Mouse (Mus musculus): Measurements from ENCODE around the gene Dcaf10. TPM values are rescaled to one million over a fixed set of nuclear protein-coding genes. Genes with fewer than 3 reads are reported as not detected.
A peak's percentile ranks its signal among the peaks of the same experiment; 100 is the strongest.

Dcaf10 gene
- polyA plus RNA-seq, 1 experiment from 2014 or later = 10.7 TPM

- H3K9ac ChIP-seq = no peak overlapping the region
Measured at GRCm38 (mm10) chr4:45399421-45400210, 57.7 kb downstream of the Dcaf10 start.

GRCm38 (mm10) chr4:45402281-45402680, 60.4 kb downstream of the Dcaf10 start:
- Histone ChIP-seq H3K4me2 (no peak overlapping the region), H3K4me3 (replicated peaks) (no peak overlapping the region), H3K27me3 (replicated peaks) (no peaks in the 10 kb centered on the region), H3K4me1 (peaks cover 16% of the 10 kb centered on the region), H3K27ac (no peak overlapping the region), H3K9me3 (no peaks in the 10 kb centered on the region), H3K9ac (no peak overlapping the region), H3K36me3 (peaks cover 32% of the 10 kb centered on the region)
- 91% methylated on average over 4 of the region's 4 CpGs for WGBS
- no peak for ATAC-seq (ENCODE audit: insufficient read depth, low FRiP score, low read depth)

More at GRCm38 (mm10) chr4:45399421-45400210, 57.7 kb downstream of the Dcaf10 start:
- no peaks in the 10 kb centered on the region for H3K4me1 ChIP-seq
- H3K27me3 ChIP-seq (replicated peaks) = no peaks in the 10 kb centered on the region
- ATAC-seq (ENCODE audit: insufficient read depth, low FRiP score, low read depth) = no peak
- H3K9me3 ChIP-seq = no peaks in the 10 kb centered on the region
- no peak overlapping the region for H3K4me3 ChIP-seq (replicated peaks)
- H3K27ac ChIP-seq = no peak overlapping the region
- WGBS = 94% methylated on average over 45 of the region's 45 CpGs
- H3K36me3 ChIP-seq = peaks cover 35% of the 10 kb centered on the region
- H3K4me2 ChIP-seq = no peak overlapping the region

GRCm38 (mm10) chr4:45402878-45403498, 61.1 kb downstream of the Dcaf10 start:
- no peak overlapping the region for H3K4me2 ChIP-seq
- H3K4me1 ChIP-seq = peaks cover 20% of the 10 kb centered on the region
- 65% methylated on average over 7 of the region's 7 CpGs for WGBS
- H3K36me3 ChIP-seq = peaks cover 32% of the 10 kb centered on the region
- no peak overlapping the region for H3K9ac ChIP-seq
- H3K27ac ChIP-seq = peak overlapping the region; percentile 59; the same call in 1 of the 2 replicates
- peak; percentile 84 for ATAC-seq (ENCODE audit: insufficient read depth, low FRiP score, low read depth)
- no peak overlapping the region; the same call in 1 of the 2 replicates for H3K4me3 ChIP-seq (replicated peaks)
- H3K27me3 ChIP-seq (replicated peaks) = no peaks in the 10 kb centered on the region
- no peaks in the 10 kb centered on the region for H3K9me3 ChIP-seq

- Histone ChIP-seq H3K4me3 (replicated peaks) (no peak overlapping the region; the same call in 1 of the 2 replicates), H3K4me1 (peaks cover 20% of the 10 kb centered on the region), H3K36me3 (peaks cover 32% of the 10 kb centered on the region), H3K4me2 (peak overlapping the region; percentile 10; the same call in 1 of the 2 replicates), H3K27me3 (replicated peaks) (no peaks in the 10 kb centered on the region), H3K27ac (peak overlapping the region; percentile 59; the same call in 1 of the 2 replicates), H3K9me3 (no peaks in the 10 kb centered on the region), H3K9ac (no peak overlapping the region)
- ATAC-seq (ENCODE audit: insufficient read depth, low FRiP score, low read depth) = no peak
- 73% methylated on average over 7 of the region's 7 CpGs for WGBS
Measured at GRCm38 (mm10) chr4:45403499-45403878, 61.6 kb downstream of the Dcaf10 start.

GRCm38 (mm10) chr4:45404086-45404485, 62.2 kb downstream of the Dcaf10 start:
- Histone ChIP-seq H3K4me2 (no peak overlapping the region), H3K9me3 (no peaks in the 10 kb centered on the region), H3K4me3 (replicated peaks) (no peak overlapping the region), H3K27ac (no peak overlapping the region), H3K9ac (no peak overlapping the region), H3K4me1 (peaks cover 20% of the 10 kb centered on the region), H3K27me3 (replicated peaks) (no peaks in the 10 kb centered on the region), H3K36me3 (peaks cover 28% of the 10 kb centered on the region)
- ATAC-seq (ENCODE audit: insufficient read depth, low FRiP score, low read depth) = no peak
- 92% methylated on average over 7 of the region's 7 CpGs for WGBS

- Histone ChIP-seq H3K27ac (no peak overlapping the region; the same call in 1 of the 2 replicates), H3K9me3 (no peaks in the 10 kb centered on the region), H3K36me3 (peaks cover 18% of the 10 kb centered on the region), H3K27me3 (replicated peaks) (no peaks in the 10 kb centered on the region), H3K4me1 (peaks cover 20% of the 10 kb centered on the region), H3K4me3 (replicated peaks) (no peak overlapping the region), H3K9ac (no peak overlapping the region), H3K4me2 (no peak overlapping the region; the same call in 1 of the 2 replicates)
- 62% methylated on average over 7 of the region's 7 CpGs for WGBS
- no peak for ATAC-seq (ENCODE audit: insufficient read depth, low FRiP score, low read depth)
Measured at GRCm38 (mm10) chr4:45405315-45405714, 63.4 kb downstream of the Dcaf10 start.

GRCm38 (mm10) chr4:45406397-45406796, 64.5 kb downstream of the Dcaf10 start:
- Histone ChIP-seq H3K9ac (no peak overlapping the region), H3K9me3 (no peaks in the 10 kb centered on the region), H3K27me3 (replicated peaks) (no peaks in the 10 kb centered on the region), H3K36me3 (peaks cover 18% of the 10 kb centered on the region), H3K27ac (no peak overlapping the region), H3K4me1 (peaks cover 20% of the 10 kb centered on the region), H3K4me3 (replicated peaks) (no peak overlapping the region; the same call in 1 of the 2 replicates), H3K4me2 (peak overlapping the region; percentile 88)
- no peak for ATAC-seq (ENCODE audit: insufficient read depth, low FRiP score, low read depth)
- WGBS = 73% methylated on average over 7 of the region's 7 CpGs

- no peaks in the 10 kb centered on the region for H3K9me3 ChIP-seq
- peak overlapping the region; percentile 93; the same call in 1 of the 2 replicates for H3K9ac ChIP-seq
- H3K27ac ChIP-seq = peak overlapping the region; percentile 91; the same call in 1 of the 2 replicates
- no peak for ATAC-seq (ENCODE audit: insufficient read depth, low FRiP score, low read depth)
- H3K4me3 ChIP-seq (replicated peaks) = peak overlapping the region; percentile 91
- 33% methylated on average over 5 of the region's 5 CpGs for WGBS
- peak overlapping the region; percentile 88 for H3K4me2 ChIP-seq
- no peaks in the 10 kb centered on the region for H3K27me3 ChIP-seq (replicated peaks)
- peaks cover 14% of the 10 kb centered on the region for H3K36me3 ChIP-seq
- H3K4me1 ChIP-seq = peaks cover 20% of the 10 kb centered on the region
Measured at GRCm38 (mm10) chr4:45407001-45407702, 65.3 kb downstream of the Dcaf10 start.

GRCm38 (mm10) chr4:45407703-45408334, 65.9 kb downstream of the Dcaf10 start:
- no peaks in the 10 kb centered on the region for H3K27me3 ChIP-seq (replicated peaks)
- peak overlapping the region; percentile 91 for H3K27ac ChIP-seq
- peaks cover 14% of the 10 kb centered on the region for H3K36me3 ChIP-seq
- no peak for ATAC-seq (ENCODE audit: insufficient read depth, low FRiP score, low read depth)
- H3K4me1 ChIP-seq = peaks cover 20% of the 10 kb centered on the region
- WGBS = 1% methylated on average over 19 of the region's 19 CpGs
- H3K4me3 ChIP-seq (replicated peaks) = peak overlapping the region; percentile 91
- H3K9ac ChIP-seq = peak overlapping the region; percentile 93
- peak overlapping the region; percentile 88 for H3K4me2 ChIP-seq
- no peaks in the 10 kb centered on the region for H3K9me3 ChIP-seq

- Histone ChIP-seq H3K27me3 (replicated peaks) (no peaks in the 10 kb centered on the region), H3K4me1 (peaks cover 20% of the 10 kb centered on the region), H3K36me3 (peaks cover 7% of the 10 kb centered on the region; the same call in 1 of the 2 replicates), H3K9me3 (no peaks in the 10 kb centered on the region), H3K4me2 (peak within 1 kb of the TSS; percentile 88), H3K4me3 (replicated peaks) (peak within 1 kb of the TSS; percentile 91), H3K9ac (peak within 1 kb of the TSS; percentile 93), H3K27ac (peak within 1 kb of the TSS; percentile 91)
- ATAC-seq (ENCODE audit: insufficient read depth, low FRiP score, low read depth) = peak; percentile 94
- WGBS = under 1% methylated on average over 64 of the region's 67 CpGs
Measured at GRCm38 (mm10) chr4:45408427-45409132, 66.7 kb downstream of the Dcaf10 start, which contains the start of gene Slc25a51. TSS of gene Slc25a51 (minus strand) at chr4:45408766.

GRCm38 (mm10) chr4:45409270-45409669, 67.4 kb downstream of the Dcaf10 start:
- peaks cover 20% of the 10 kb centered on the region for H3K4me1 ChIP-seq

More at GRCm38 (mm10) chr4:45409270-45409669, 67.4 kb downstream of the Dcaf10 start:
- peak overlapping the region; percentile 24; the same call in 1 of the 2 replicates for H3K9ac ChIP-seq
- H3K4me2 ChIP-seq = peak overlapping the region; percentile 88
- WGBS = 2% methylated on average over 10 of the region's 10 CpGs
- ATAC-seq (ENCODE audit: insufficient read depth, low FRiP score, low read depth) = peak; percentile 64
- H3K36me3 ChIP-seq = no peaks in the 10 kb centered on the region
- H3K27ac ChIP-seq = peak overlapping the region; percentile 91
- H3K4me3 ChIP-seq (replicated peaks) = peak overlapping the region; percentile 91
- H3K9me3 ChIP-seq = no peaks in the 10 kb centered on the region
- no peaks in the 10 kb centered on the region for H3K27me3 ChIP-seq (replicated peaks)
